Mouse (Mus musculus) liver, adult 2 months (tissue): ENCODE results near the gene Fem1a.

Experiments
- CTCF ChIP-seq: fragments of 200-500 bp; IDR thresholded peaks from 2 replicates; pipeline ENCODE4 v1.5.1; 2011; ENCODE audit warnings: low read depth, low read length, control low read depth
- POLR2A ChIP-seq: fragments of 200-500 bp; IDR thresholded peaks from 2 replicates; pipeline ENCODE4 v1.6.1; 2011; ENCODE audit warnings: low read length, control low read depth; ENCODE audit not compliant: insufficient read depth; ENCODE audit errors: extremely low read depth

DNA sequence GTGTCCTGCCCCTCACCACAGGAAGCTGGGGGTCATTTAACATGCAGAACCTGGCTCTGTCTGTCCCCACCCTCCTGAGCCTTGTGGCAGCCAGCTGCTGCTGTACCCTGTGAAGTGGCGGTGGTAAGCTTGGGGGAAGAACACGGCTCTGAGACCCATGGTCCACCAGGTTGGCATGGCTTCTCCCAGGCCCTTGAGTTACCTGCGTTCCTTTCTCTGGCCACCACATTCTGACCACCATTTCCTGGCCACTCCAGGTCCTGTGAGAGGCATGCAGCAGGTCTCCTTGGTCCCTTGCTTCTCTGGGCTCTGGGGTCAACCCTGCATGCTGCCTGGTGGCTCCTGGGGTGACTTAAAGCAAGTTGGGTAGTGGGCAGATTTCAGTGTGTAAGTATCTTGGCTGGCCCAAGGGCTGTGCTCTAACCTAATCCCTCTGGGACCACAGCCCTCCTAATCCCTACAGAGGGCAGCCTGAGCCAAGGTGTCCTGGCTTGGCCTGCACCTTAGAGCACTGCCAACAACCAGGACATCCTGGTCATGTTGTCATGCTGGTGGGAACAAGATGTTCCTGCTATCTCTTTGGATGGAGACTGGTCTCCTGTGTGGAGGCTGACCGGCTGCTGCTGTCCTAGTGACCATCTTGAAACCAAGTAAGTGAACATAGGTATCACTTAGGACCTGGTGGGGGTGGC, 36.1 kb downstream of the Fem1a start, which contains the start of gene Plin3:
- TF ChIP-seq POLR2A = no peak
- no peak for TF ChIP-seq CTCF
